Comparison of ENCODE assay signal across 8 mouse cellular contexts in the genomic region with DNA sequence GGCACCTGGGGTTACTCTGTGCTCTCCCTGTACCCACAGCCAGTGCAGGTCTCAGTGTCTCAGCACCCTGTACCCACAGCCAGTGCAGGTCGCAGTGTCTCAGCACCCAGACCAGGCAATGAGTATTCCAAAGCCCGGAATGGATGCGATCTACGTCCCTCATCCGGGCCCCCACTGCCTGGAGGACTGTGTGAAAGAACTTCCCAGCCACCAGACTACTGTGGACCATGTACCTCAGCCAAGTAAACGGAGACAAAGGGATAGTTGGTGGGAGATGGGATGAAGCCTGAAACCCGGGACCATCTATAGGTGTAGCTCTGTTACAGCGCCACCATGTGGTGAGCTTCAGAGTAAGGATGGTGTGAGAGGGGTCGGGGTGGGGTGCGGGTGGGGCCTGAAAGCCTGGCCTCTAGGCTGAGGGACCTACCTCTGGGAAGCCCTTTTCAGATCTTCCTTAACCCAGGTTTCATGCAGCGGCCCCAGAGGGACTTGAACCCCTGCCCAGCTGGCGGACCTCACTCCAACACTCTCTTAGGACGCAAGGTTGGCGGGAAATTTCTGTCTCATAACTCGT. TPM values are rescaled to one million over a fixed set of nuclear protein-coding genes. Genes with fewer than 3 reads are reported as not detected.
DNase-seq lines count a peak whose midpoint lies in the region; ATAC-seq and TF ChIP-seq lines count a peak whose summit lies in the region.

No protein-coding gene starts in this region.

- no peak for TF ChIP-seq POLR2A in cortical plate, adult 2 months (IDR thresholded peaks at IDR 0.05; ENCODE audit: extremely low read depth, insufficient read depth, low read length)

- WGBS in heart, embryonic 11.5 days (ENCODE audit: insufficient replicate concordance) = 44% methylated on average over 15 of the region's 15 CpGs
- WGBS in limb, embryonic 15.5 days = 52% methylated on average over 15 of the region's 15 CpGs

- H3K9ac ChIP-seq in heart, embryonic 11.5 days (ENCODE audit: low read depth, low read length) = no peak overlapping the region
- H3K9ac ChIP-seq in limb, embryonic 15.5 days = no peak overlapping the region

- no peak overlapping the region; the same call in 1 of the 2 replicates for H3K4me2 ChIP-seq in heart, embryonic 11.5 days
- H3K4me2 ChIP-seq in limb, embryonic 15.5 days = peak overlapping the region; percentile 17; the same call in 1 of the 2 replicates

- 0 out of 2 replicates have a peak, but pooled peaks have one; percentile 17 for TF ChIP-seq CTCF in cortical plate, adult 2 months (IDR thresholded peaks at IDR 0.05; ENCODE audit: extremely low read depth, insufficient read depth, low read length)

- H3K27me3 ChIP-seq in heart, embryonic 11.5 days (ENCODE audit: control insufficient read depth, insufficient read depth, low read length) = no peaks in the 10 kb centered on the region
- no peaks in the 10 kb centered on the region for H3K27me3 ChIP-seq in limb, embryonic 15.5 days

- no peaks in the 10 kb centered on the region for H3K36me3 ChIP-seq in heart, embryonic 11.5 days (ENCODE audit: control insufficient read depth, insufficient read depth, low read length)
- no peaks in the 10 kb centered on the region for H3K36me3 ChIP-seq in limb, embryonic 15.5 days

- H3K9me3 ChIP-seq in heart, embryonic 11.5 days (replicated peaks; ENCODE audit: control insufficient read depth, low read length) = no peaks in the 10 kb centered on the region
- H3K9me3 ChIP-seq in limb, embryonic 15.5 days = no peaks in the 10 kb centered on the region

- 0 out of 2 replicates have a peak, but pooled peaks have one; percentile 12 for ATAC-seq in heart, embryonic 11.5 days (replicated peaks; ENCODE audit: insufficient number of reproducible peaks, low FRiP score, low TSS enrichment)
- no peak for ATAC-seq in limb, embryonic 15.5 days (ENCODE audit: insufficient number of reproducible peaks, low FRiP score, low TSS enrichment, low read depth)
- ATAC-seq in granulocyte monocyte progenitor cell, adult 5-6 weeks (replicated peaks; ENCODE audit: poor library complexity, severe bottlenecking) = no peak

- no peak for DNase-seq in heart, adult 9 months (ENCODE audit: low spot score in 2 of 2)
- DNase-seq in A20 (ENCODE audit: low read depth, low spot score) = peak; percentile 44
- DNase-seq in layer of hippocampus, adult 8-10 months (ENCODE audit: low spot score in 2 of 2) = no peak
- no peak for DNase-seq in layer of hippocampus, adult 9-11 months

- no peak overlapping the region for H3K4me3 ChIP-seq in heart, embryonic 11.5 days (ENCODE audit: low read depth, low read length)
- H3K4me3 ChIP-seq in cortical plate, adult 2 months (ENCODE audit: insufficient read depth, low read length) = no peak overlapping the region
- H3K4me3 ChIP-seq in limb, embryonic 15.5 days = no peak overlapping the region

- H3K4me1 ChIP-seq in heart, embryonic 11.5 days (ENCODE audit: control insufficient read depth, insufficient read depth, low read length) = peaks cover 5% of the 10 kb centered on the region; the same call in 1 of the 2 replicates
- no peaks in the 10 kb centered on the region for H3K4me1 ChIP-seq in cortical plate, adult 2 months (ENCODE audit: control insufficient read depth, insufficient read depth, low read length)
- peaks cover 10% of the 10 kb centered on the region for H3K4me1 ChIP-seq in limb, embryonic 15.5 days

- no peak overlapping the region for H3K27ac ChIP-seq in heart, embryonic 11.5 days (ENCODE audit: low read depth, low read length)
- H3K27ac ChIP-seq in cortical plate, adult 2 months (ENCODE audit: insufficient read depth, low read length) = no peak overlapping the region
- no peak overlapping the region; the same call in 1 of the 2 replicates for H3K27ac ChIP-seq in limb, embryonic 15.5 days

RNA-seq across cellular contexts. Expression of a gene that starts 38.0 kb away (rescaled TPM):
- polyA plus RNA-seq in heart, embryonic 11.5 days (2014; fragmentation: Nextera tagmentation; extraction: Ambion mirVana) = 105 and 112 TPM in 2 replicates
- 12.6 and 12.7 TPM in 2 replicates for polyA plus RNA-seq in cortical plate, adult 2 months (2012; rRNA removed)
- 96.8 and 101 TPM in 2 replicates for polyA plus RNA-seq in limb, embryonic 15.5 days (2015; fragmentation: Nextera tagmentation; extraction: Ambion mirVana)
- 132 and 145 TPM in 2 replicates for total RNA-seq in granulocyte monocyte progenitor cell, adult 5-6 weeks (2014; fragmentation: Nextera tagmentation)
- total RNA-seq in granulocyte monocyte progenitor cell, adult 5-6 weeks (2017) = 245 and 274 TPM in 2 replicates
- 10 to 100 TPM; 14.4 to 19.8 (median 17.1) TPM for total RNA-seq in layer of hippocampus, adult 8-10 months (2022)
